Mouse (Mus musculus): ENCODE measurements around the gene Trim69.

DNA sequence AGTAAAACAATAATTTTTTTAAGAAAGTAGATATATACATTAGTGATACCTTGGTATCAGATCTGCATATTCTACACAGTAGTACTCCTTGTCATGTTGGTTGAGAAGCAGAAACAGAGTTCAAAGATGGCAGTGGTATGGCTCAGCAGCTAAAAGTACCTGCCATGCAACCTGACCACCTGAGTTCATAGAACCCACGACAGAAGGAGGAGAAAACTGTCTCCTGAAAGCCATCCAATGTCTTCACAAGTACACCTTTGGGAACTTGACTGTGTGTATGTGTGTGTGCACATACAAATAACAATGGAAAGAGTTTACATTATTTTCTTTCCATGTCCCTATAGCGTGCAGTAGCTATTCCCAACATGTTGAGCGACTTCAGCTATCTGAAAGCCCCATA is 10.8 kb upstream of the Trim69 start:
- TF ChIP-seq POLR2A (IDR thresholded peaks at IDR 0.05; ENCODE audit: control insufficient read depth in 1 of 2, insufficient read depth in 1 of 2, low read depth in 1 of 2, low read length in 2 of 2, poor library complexity in 1 of 2) (no peak), CTCF (IDR thresholded peaks at IDR 0.05 in 2 of 3, conservative IDR thresholded peaks at IDR 0.05 in 1 of 3; ENCODE audit: control insufficient read depth in 1 of 3, insufficient read depth in 1 of 3, low read depth in 2 of 3, low read length in 3 of 3, poor library complexity in 1 of 3, severe bottlenecking in 1 of 3) (no peak), RAD21 (IDR thresholded peaks at IDR 0.05; ENCODE audit: low read depth, low read length) (no peak), MAX (IDR thresholded peaks at IDR 0.05; ENCODE audit: low read length) (no peak), UBTF (IDR thresholded peaks at IDR 0.05; ENCODE audit: borderline replicate concordance, insufficient read depth, low read depth, low read length) (no peak), BHLHE40 (IDR thresholded peaks at IDR 0.05; ENCODE audit: borderline replicate concordance, low read depth, low read length) (no peak), EP300 (IDR thresholded peaks at IDR 0.05; ENCODE audit: low read depth in 1 of 2, low read length in 2 of 2) (no peak), ZMIZ1 (IDR thresholded peaks at IDR 0.05; ENCODE audit: low read depth, low read length) (no peak)
